Comparison of ENCODE assay signal across 8 mouse cellular contexts in genomic region chr8:85081216-85081555, GRCm38 (mm10). TPM values are rescaled to one million over a fixed set of nuclear protein-coding genes. Genes with fewer than 3 reads are reported as not detected.
DNase-seq lines count a peak whose midpoint lies in the region; ATAC-seq and TF ChIP-seq lines count a peak whose summit lies in the region.

Wdr83 (minus strand) TSS chr8:85081306.

- 3% methylated on average over 9 of the region's 9 CpGs for WGBS in hindbrain, postnatal 0 days
- WGBS in limb, embryonic 14.5 days, result under 1% methylated on average over 9 of the region's 9 CpGs
- 3% methylated on average over 9 of the region's 9 CpGs for WGBS in midbrain, embryonic 14.5 days

- TF ChIP-seq CTCF in hindbrain, postnatal 0 days (IDR thresholded peaks at IDR 0.05; ENCODE audit: low read depth), result no peak

- H3K4me1 ChIP-seq in brown adipose tissue, adult 24 weeks (ENCODE audit: control insufficient read depth, insufficient read depth, insufficient read length, low read length), result no peaks in the 10 kb centered on the region
- H3K4me1 ChIP-seq in hindbrain, postnatal 0 days (ENCODE audit: insufficient read depth, low read length), result peaks cover 15% of the 10 kb centered on the region
- H3K4me1 ChIP-seq in limb, embryonic 14.5 days (ENCODE audit: control insufficient read depth, insufficient read depth, low read length), result peaks cover 16% of the 10 kb centered on the region
- H3K4me1 ChIP-seq in midbrain, embryonic 14.5 days (ENCODE audit: control insufficient read depth, insufficient read depth, low read length), result peaks cover 22% of the 10 kb centered on the region

- peak; percentile 63 for DNase-seq in cerebellum, adult 9-11 months
- DNase-seq in cerebellum, postnatal 25 days, result no peak
- no peak for DNase-seq in gastrocnemius, postnatal 10 days
- DNase-seq in hindbrain, postnatal 0 days (ENCODE audit: low spot score), result peak; percentile 17
- DNase-seq in limb, embryonic 14.5 days (ENCODE audit: low spot score), result peak; percentile 58
- peak; percentile 25 for DNase-seq in midbrain, embryonic 14.5 days
- peak; percentile 82 for DNase-seq in yolk sac, embryonic 10.5 days (ENCODE audit: low spot score)

- peak; percentile 24; the same call in 1 of the 2 replicates for ATAC-seq in hindbrain, postnatal 0 days
- ATAC-seq in limb, embryonic 14.5 days (ENCODE audit: low FRiP score, low read depth), result peak; percentile 56; the same call in 1 of the 2 replicates
- peak; percentile 53; the same call in 1 of the 2 replicates for ATAC-seq in midbrain, embryonic 14.5 days (ENCODE audit: low FRiP score, low TSS enrichment)

- H3K27ac ChIP-seq in brown adipose tissue, adult 24 weeks (replicated peaks; ENCODE audit: low read depth, low read length), result peak within 1 kb of the TSS; percentile 96
- H3K27ac ChIP-seq in hindbrain, postnatal 0 days, result peak within 1 kb of the TSS; percentile 75
- peak within 1 kb of the TSS; percentile 65 for H3K27ac ChIP-seq in limb, embryonic 14.5 days (replicated peaks; ENCODE audit: low read depth, low read length)
- peak within 1 kb of the TSS; percentile 16 for H3K27ac ChIP-seq in midbrain, embryonic 14.5 days (replicated peaks; ENCODE audit: low read depth, low read length)

- no peak for TF ChIP-seq POLR2A in limb, embryonic 14.5 days (IDR thresholded peaks at IDR 0.05; ENCODE audit: borderline replicate concordance, extremely low read depth, insufficient read depth, insufficient read length)

- peak within 1 kb of the TSS; percentile 99 for H3K4me3 ChIP-seq in brown adipose tissue, adult 24 weeks (ENCODE audit: insufficient read depth, low read depth, low read length)
- peak within 1 kb of the TSS; percentile 91 for H3K4me3 ChIP-seq in hindbrain, postnatal 0 days (ENCODE audit: low read length)
- H3K4me3 ChIP-seq in limb, embryonic 14.5 days (replicated peaks; ENCODE audit: low read length), result peak within 1 kb of the TSS; percentile 63
- peak within 1 kb of the TSS; percentile 87 for H3K4me3 ChIP-seq in midbrain, embryonic 14.5 days (replicated peaks; ENCODE audit: low read depth, low read length)

- H3K9ac ChIP-seq in hindbrain, postnatal 0 days (replicated peaks; ENCODE audit: low read length), result peak within 1 kb of the TSS; percentile 91
- H3K9ac ChIP-seq in limb, embryonic 14.5 days (ENCODE audit: low read depth, low read length, severe bottlenecking), result peak within 1 kb of the TSS; percentile 71
- peak within 1 kb of the TSS; percentile 91 for H3K9ac ChIP-seq in midbrain, embryonic 14.5 days (replicated peaks; ENCODE audit: low read length)

- no peaks in the 10 kb centered on the region for H3K9me3 ChIP-seq in hindbrain, postnatal 0 days (ENCODE audit: low read length)
- no peaks in the 10 kb centered on the region for H3K9me3 ChIP-seq in limb, embryonic 14.5 days (ENCODE audit: control insufficient read depth, low read length)
- no peaks in the 10 kb centered on the region for H3K9me3 ChIP-seq in midbrain, embryonic 14.5 days (ENCODE audit: control insufficient read depth, low read length)

- peaks cover 2% of the 10 kb centered on the region; the same call in 1 of the 2 replicates for H3K36me3 ChIP-seq in hindbrain, postnatal 0 days (ENCODE audit: insufficient read depth, low read length)
- H3K36me3 ChIP-seq in limb, embryonic 14.5 days (ENCODE audit: control insufficient read depth, insufficient read depth, low read length), result peaks cover 23% of the 10 kb centered on the region
- H3K36me3 ChIP-seq in midbrain, embryonic 14.5 days (ENCODE audit: control insufficient read depth, insufficient read depth, low read length), result peaks cover 20% of the 10 kb centered on the region

- H3K4me2 ChIP-seq in hindbrain, postnatal 0 days (ENCODE audit: low read depth, low read length), result peak within 1 kb of the TSS; percentile 99
- peak within 1 kb of the TSS; percentile 92 for H3K4me2 ChIP-seq in limb, embryonic 14.5 days (replicated peaks; ENCODE audit: low read depth, low read length, severe bottlenecking)
- H3K4me2 ChIP-seq in midbrain, embryonic 14.5 days (ENCODE audit: low read length), result peak within 1 kb of the TSS; percentile 93

- H3K27me3 ChIP-seq in hindbrain, postnatal 0 days (ENCODE audit: insufficient read depth, low read length), result no peaks in the 10 kb centered on the region
- H3K27me3 ChIP-seq in limb, embryonic 14.5 days (ENCODE audit: control insufficient read depth, insufficient read depth, low read length), result no peaks in the 10 kb centered on the region
- no peaks in the 10 kb centered on the region for H3K27me3 ChIP-seq in midbrain, embryonic 14.5 days (ENCODE audit: control insufficient read depth, insufficient read depth, low read length)

RNA-seq across cellular contexts. Expression of gene Wdr83, which starts in this region (rescaled TPM):
- 26.8 and 28.7 TPM in 2 replicates for polyA plus RNA-seq in brown adipose tissue, adult 24 weeks (2012; ENCODE audit: insufficient read depth, insufficient read length, missing spikeins)
- total RNA-seq in gastrocnemius, postnatal 10 days (2021), result 10 to 100 TPM; 18.2 to 21.6 TPM
- 21.4 TPM in 2 replicates for total RNA-seq in hindbrain, postnatal 0 days (2014; rRNA removed)
- polyA plus RNA-seq in hindbrain, postnatal 0 days (2015; fragmentation: Nextera tagmentation; extraction: Ambion mirVana), result 38.6 and 38.9 TPM in 2 replicates
- polyA plus RNA-seq in limb, embryonic 14.5 days (2012; rRNA removed), result 53.2 and 58.4 TPM in 2 replicates
- 36.8 and 38.4 TPM in 2 replicates for polyA plus RNA-seq in limb, embryonic 14.5 days (2014; fragmentation: Nextera tagmentation; extraction: Ambion mirVana)
- polyA plus RNA-seq in midbrain, embryonic 14.5 days (2014; fragmentation: Nextera tagmentation; extraction: Ambion mirVana), result 53.9 and 58.2 TPM in 2 replicates

Comparison
In these comparisons a context has a peak if more than half of its experiments do, and no peak if none do; other contexts are left out.
1. DNase-seq: peak in cerebellum, adult 9-11 months (single experiment), hindbrain, postnatal 0 days (single experiment), limb, embryonic 14.5 days (single experiment), midbrain, embryonic 14.5 days (single experiment) and yolk sac, embryonic 10.5 days (single experiment); none in cerebellum, postnatal 25 days (0 of 2) and gastrocnemius, postnatal 10 days (single experiment).
2. H3K27ac ChIP-seq: peak in every context shown above with its lines; median percentile 96 in brown adipose tissue, adult 24 weeks; 75 in hindbrain, postnatal 0 days; 65 in limb, embryonic 14.5 days; 16 in midbrain, embryonic 14.5 days.
3. Peak in every context shown above with its lines, with median percentiles within 50 percentile points of each other: H3K4me3 ChIP-seq, ATAC-seq, H3K4me2 ChIP-seq and H3K9ac ChIP-seq.